23 mouse cellular contexts compared by ENCODE assay signal in the genomic region with DNA sequence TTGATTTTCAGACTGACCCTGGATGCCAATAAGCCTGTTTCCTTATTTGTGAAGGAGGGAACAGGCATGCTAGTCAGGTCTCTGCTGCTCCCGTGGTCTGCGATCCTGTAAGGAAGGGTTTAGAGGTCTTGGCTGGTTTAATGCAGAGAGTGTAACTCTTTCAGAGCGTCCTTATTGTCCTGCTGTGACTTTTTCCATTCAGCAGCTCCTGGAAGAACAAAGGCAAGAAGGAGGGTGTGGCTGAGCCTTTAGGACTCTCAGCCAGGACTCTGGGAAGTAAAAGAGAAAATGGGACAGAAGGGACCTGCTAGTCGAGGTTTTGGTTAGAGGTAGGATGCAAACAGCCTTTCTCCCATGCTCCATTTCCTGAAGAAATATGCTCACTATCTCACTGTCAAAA. TPM values are rescaled to one million over a fixed set of nuclear protein-coding genes. Genes with fewer than 3 reads are reported as not detected.
A peak's percentile ranks its signal among the peaks of the same experiment; 100 is the strongest.
DNase-seq lines count a peak whose midpoint lies in the region; TF ChIP-seq lines count a peak whose summit lies in the region.
"Had no signal": no experiment of that assay in that cellular context is flagged by ENCODE, and none has a peak within 500 bp of the region (broad histone marks: within the 10 kb centered on the region; RNA-seq: fewer than 3 reads in every experiment).

No protein-coding gene starts in this region.

- H3K4me1 ChIP-seq in ES-Bruce4 (ENCODE audit: control insufficient read depth, insufficient read depth, low read length) (peaks cover 2% of the 10 kb centered on the region), ES-E14 (ENCODE audit: control insufficient read depth in 2 of 2, insufficient read depth in 2 of 2, low read length in 2 of 2, poor library complexity in 1 of 2) (peaks cover 3 to 6% of the 10 kb centered on the region in 2 experiments; a peak in 1 of 4 replicates)
- H3K4me1 ChIP-seq: embryonic facial prominence, embryonic 13.5 days; embryonic facial prominence, embryonic 15.5 days; forebrain, embryonic 12.5 days had no signal

- no peaks in the 10 kb centered on the region for H3K27me3 ChIP-seq in ES-Bruce4 (ENCODE audit: control insufficient read depth, insufficient read depth, low read length, poor library complexity, severe bottlenecking)
- H3K27me3 ChIP-seq: embryonic facial prominence, embryonic 13.5 days; embryonic facial prominence, embryonic 15.5 days; forebrain, embryonic 12.5 days; Patski had no signal

- H3K4me3 ChIP-seq in ES-Bruce4 (ENCODE audit: low read depth, low read length) (no peak overlapping the region), ES-E14 (ENCODE audit: insufficient read depth in 1 of 2, low read depth in 1 of 2, low read length in 2 of 2, poor library complexity in 1 of 2, severe bottlenecking in 1 of 2) (no peak overlapping the region)
- H3K4me3 ChIP-seq: embryonic facial prominence, embryonic 13.5 days; embryonic facial prominence, embryonic 15.5 days; erythroblast, embryonic 14.5 days; forebrain, embryonic 10.5 days; forebrain, embryonic 12.5 days had no signal

- H3K36me3 ChIP-seq in ES-Bruce4 (ENCODE audit: control insufficient read depth, insufficient read depth, low read length, poor library complexity, severe bottlenecking): no peaks in the 10 kb centered on the region
- no peaks in the 10 kb centered on the region for H3K36me3 ChIP-seq in ES-E14 (ENCODE audit: control insufficient read depth, insufficient read depth, low read length, poor library complexity, severe bottlenecking)
- H3K36me3 ChIP-seq: embryonic facial prominence, embryonic 13.5 days; embryonic facial prominence, embryonic 15.5 days; forebrain, embryonic 10.5 days; forebrain, embryonic 12.5 days; G1E had no signal

- TF ChIP-seq CTCF in ES-Bruce4 (IDR thresholded peaks at IDR 0.05; ENCODE audit: low read depth, low read length): no peak

- H3K27ac ChIP-seq in ES-Bruce4 (ENCODE audit: insufficient read depth, low read length): peak overlapping the region; percentile 53; the same call in 1 of the 2 replicates
- no peak overlapping the region for H3K27ac ChIP-seq in ES-E14 (ENCODE audit: insufficient read depth, low read depth, low read length, poor library complexity, severe bottlenecking)
- H3K27ac ChIP-seq: embryonic facial prominence, embryonic 13.5 days; embryonic facial prominence, embryonic 15.5 days; forebrain, embryonic 10.5 days; forebrain, embryonic 12.5 days had no signal

- in situ Hi-C loops in ES-E14 (cut with MboI; ENCODE audit: low sequenced_read_pairs in 2 of 2, unreplicated experiment in 2 of 2): no loop called here

- no peak overlapping the region for H3K9ac ChIP-seq in ES-Bruce4 (ENCODE audit: low read depth, poor library complexity, severe bottlenecking)
- no peak overlapping the region for H3K9ac ChIP-seq in ES-E14 (ENCODE audit: insufficient read depth, low read depth, low read length, poor library complexity, severe bottlenecking)
- H3K9ac ChIP-seq: embryonic facial prominence, embryonic 13.5 days; embryonic facial prominence, embryonic 15.5 days; forebrain, embryonic 12.5 days; forebrain, postnatal 0 days had no signal

- DNase-seq in ES-E14 (ENCODE audit: low read depth, low spot score) (peak; percentile 47), ZHBTc4 (ENCODE audit: low read depth, low spot score) (peak; percentile 85)
- DNase-seq in embryo, embryonic 10 days (ENCODE audit: low spot score): no peak
- DNase-seq in spleen, postnatal 4 days (ENCODE audit: low spot score in 2 of 2): no peak
- DNase-seq: adrenal gland, adult 8-10 months; adrenal gland, postnatal 14 days; adrenal gland, postnatal 36 days; B cell, adult 2 months; cerebellum, adult 11-12 months; cerebellum, adult 2 months; cerebellum, adult 9-10 months; cerebellum, postnatal 10 days; cerebellum, postnatal 25 days; embryo, embryonic 11 days; forebrain, postnatal 0 days had no signal

- no peaks in the 10 kb centered on the region; the same call in 1 of the 2 replicates for H3K9me3 ChIP-seq in ES-Bruce4 (replicated peaks; ENCODE audit: control insufficient read depth, insufficient read depth, low read length, poor library complexity, severe bottlenecking)
- H3K9me3 ChIP-seq in ES-E14 (ENCODE audit: control insufficient read depth, insufficient read depth, low read depth, low read length): no peaks in the 10 kb centered on the region; the same call in 1 of the 2 replicates

- no peak for TF ChIP-seq EP300 in ES-Bruce4 (IDR thresholded peaks at IDR 0.05; ENCODE audit: insufficient read depth, low read depth, low read length)

- no peak for TF ChIP-seq POLR2A in ES-Bruce4 (IDR thresholded peaks at IDR 0.05; ENCODE audit: insufficient read depth, low read length)

TF ChIP-seq in ES-E14, 5 proteins besides CTCF, POLR2A, EP300 and RAD21:
- no peak for TF ChIP-seq ZC3H11A (IDR thresholded peaks at IDR 0.05; ENCODE audit: borderline replicate concordance, low read depth, low read length)
- TF ChIP-seq HCFC1 (IDR thresholded peaks at IDR 0.05; ENCODE audit: borderline replicate concordance, insufficient read depth, low read length): no peak
- no peak for TF ChIP-seq ZNF384 (IDR thresholded peaks at IDR 0.05; ENCODE audit: low read depth, low read length)
- TF ChIP-seq MAFK (IDR thresholded peaks at IDR 0.05; ENCODE audit: insufficient read depth, low read depth, low read length): no peak
- no peak for TF ChIP-seq CHD2 (IDR thresholded peaks at IDR 0.05; ENCODE audit: low read depth, low read length)

RNA-seq across cellular contexts. Expression of a gene that starts 12.1 kb away (rescaled TPM):
- polyA plus RNA-seq in ES-Bruce4 (2011; ENCODE audit: insufficient read depth, insufficient read length, low read depth, missing spikeins): 1.2 TPM in 2 replicates
- 0.63 and 0.71 TPM in 2 replicates for total RNA-seq in ES-E14 (2012; rRNA removed)
- polyA plus RNA-seq: erythroblast, embryonic 14.5 days had no signal

RNA-seq across cellular contexts. Expression of a gene that starts 12.3 kb away (rescaled TPM):
- 6.2 and 7.0 TPM in 2 replicates for polyA plus RNA-seq in ES-Bruce4 (2011; ENCODE audit: insufficient read depth, insufficient read length, low read depth, missing spikeins)
- total RNA-seq in ES-E14 (2012; rRNA removed): 4.4 and 4.7 TPM in 2 replicates

RNA-seq across cellular contexts. Expression of a gene that starts 43.6 kb away (rescaled TPM):
- 82.3 and 86.0 TPM in 2 replicates for polyA plus RNA-seq in ES-Bruce4 (2011; ENCODE audit: insufficient read depth, insufficient read length, low read depth, missing spikeins)
- 78.9 and 79.2 TPM in 2 replicates for total RNA-seq in ES-E14 (2012; rRNA removed)

Comparison
In these comparisons a context has a peak if more than half of its experiments do, and no peak if none do; other contexts are left out.
1. DNase-seq: peak in ES-E14 (single experiment) and ZHBTc4 (single experiment); none in embryo, embryonic 10 days (single experiment) and spleen, postnatal 4 days (0 of 2).